Mouse (Mus musculus): Measurements from ENCODE around the gene Rbm6. TPM values are rescaled to one million over a fixed set of nuclear protein-coding genes. Genes with fewer than 3 reads are reported as not detected.
A peak's percentile ranks its signal among the peaks of the same experiment; 100 is the strongest.

The Rbm6 gene
- polyA plus RNA-seq, 1 experiment from 2014 or later: 35.6 TPM

- H3K4me2 ChIP-seq (replicated peaks; ENCODE audit: low read depth, low read length): no peak overlapping the region
- H3K9ac ChIP-seq (replicated peaks; ENCODE audit: low read depth): no peak overlapping the region
- ATAC-seq (no peak), DNase-seq (ENCODE audit: low spot score) (no peak)
- H3K27me3 ChIP-seq (replicated peaks; ENCODE audit: insufficient read depth, low read length): 0 out of 2 replicates have a peak, but pooled peaks cover 7% of the 10 kb centered on the region
- H3K4me3 ChIP-seq (ENCODE audit: low read depth, low read length): no peak overlapping the region
- peaks cover 15% of the 10 kb centered on the region for H3K36me3 ChIP-seq (ENCODE audit: insufficient read depth, low read length)
- 3% methylated on average over 7 of the region's 7 CpGs for WGBS
- no peak for TF ChIP-seq EP300 (IDR thresholded peaks at IDR 0.05)
- no peak overlapping the region for H3K27ac ChIP-seq (ENCODE audit: low read length)
- no peaks in the 10 kb centered on the region for H3K9me3 ChIP-seq (ENCODE audit: low read length)
- H3K4me1 ChIP-seq (ENCODE audit: insufficient read depth, low read depth, low read length): peaks cover 14% of the 10 kb centered on the region
Measured at GRCm38 (mm10) chr9:107736185-107736485, 136.9 kb downstream of the Rbm6 start.

- Histone ChIP-seq H3K4me3 (ENCODE audit: low read depth, low read length) (no peak overlapping the region), H3K9me3 (ENCODE audit: low read length) (no peaks in the 10 kb centered on the region), H3K36me3 (ENCODE audit: insufficient read depth, low read length) (peaks cover 10% of the 10 kb centered on the region), H3K4me1 (ENCODE audit: insufficient read depth, low read depth, low read length) (peaks cover 14% of the 10 kb centered on the region), H3K27me3 (replicated peaks; ENCODE audit: insufficient read depth, low read length) (0 out of 2 replicates have a peak, but pooled peaks cover 7% of the 10 kb centered on the region), H3K27ac (ENCODE audit: low read length) (no peak overlapping the region), H3K4me2 (replicated peaks; ENCODE audit: low read depth, low read length) (no peak overlapping the region), H3K9ac (replicated peaks; ENCODE audit: low read depth) (no peak overlapping the region)
- DNase-seq (ENCODE audit: low spot score): no peak
- TF ChIP-seq EP300 (IDR thresholded peaks at IDR 0.05) (no peak), CTCF (IDR thresholded peaks at IDR 0.05) (no peak)
- WGBS: 20% methylated on average over 17 of the region's 17 CpGs
- no peak for ATAC-seq
Measured at GRCm38 (mm10) chr9:107735356-107736184, 137.5 kb downstream of the Rbm6 start.

GRCm38 (mm10) chr9:107734567-107734971 lies 138.5 kb downstream of the Rbm6 start:
- peaks cover 5% of the 10 kb centered on the region; the same call in 1 of the 2 replicates for H3K36me3 ChIP-seq (ENCODE audit: insufficient read depth, low read length)
- no peak overlapping the region for H3K27ac ChIP-seq (ENCODE audit: low read length)
- H3K9me3 ChIP-seq (ENCODE audit: low read length): no peaks in the 10 kb centered on the region
- no peak for TF ChIP-seq EP300 (IDR thresholded peaks at IDR 0.05)
- TF ChIP-seq CTCF (IDR thresholded peaks at IDR 0.05): no peak
- DNase-seq (ENCODE audit: low spot score) (no peak), ATAC-seq (no peak)
- H3K4me2 ChIP-seq (replicated peaks; ENCODE audit: low read depth, low read length): no peak overlapping the region
- peaks cover 14% of the 10 kb centered on the region for H3K4me1 ChIP-seq (ENCODE audit: insufficient read depth, low read depth, low read length)
- H3K4me3 ChIP-seq (ENCODE audit: low read depth, low read length): no peak overlapping the region
- WGBS: 29% methylated on average over 7 of the region's 7 CpGs
- 0 out of 2 replicates have a peak, but pooled peaks cover 7% of the 10 kb centered on the region for H3K27me3 ChIP-seq (replicated peaks; ENCODE audit: insufficient read depth, low read length)
- H3K9ac ChIP-seq (replicated peaks; ENCODE audit: low read depth): no peak overlapping the region

- H3K27me3 ChIP-seq (replicated peaks; ENCODE audit: insufficient read depth, low read length): no peaks in the 10 kb centered on the region
- no peak for ATAC-seq
- no peak for DNase-seq (ENCODE audit: low spot score)
- H3K27ac ChIP-seq (ENCODE audit: low read length): no peak overlapping the region
- H3K4me2 ChIP-seq (replicated peaks; ENCODE audit: low read depth, low read length): no peak overlapping the region
- H3K4me3 ChIP-seq (ENCODE audit: low read depth, low read length): no peak overlapping the region
- WGBS: 57% methylated on average over 3 of the region's 3 CpGs
- H3K9ac ChIP-seq (replicated peaks; ENCODE audit: low read depth): no peak overlapping the region
- H3K4me1 ChIP-seq (ENCODE audit: insufficient read depth, low read depth, low read length): peaks cover 4% of the 10 kb centered on the region; the same call in 1 of the 2 replicates
- no peaks in the 10 kb centered on the region for H3K36me3 ChIP-seq (ENCODE audit: insufficient read depth, low read length)
- H3K9me3 ChIP-seq (ENCODE audit: low read length): no peaks in the 10 kb centered on the region
- no peak for TF ChIP-seq CTCF (IDR thresholded peaks at IDR 0.05)
- no peak for TF ChIP-seq EP300 (IDR thresholded peaks at IDR 0.05)
Measured at GRCm38 (mm10) chr9:107729709-107730108, 143.3 kb downstream of the Rbm6 start.

GRCm38 (mm10) chr9:107728919-107729670 lies 143.9 kb downstream of the Rbm6 start:
- no peak for TF ChIP-seq CTCF (IDR thresholded peaks at IDR 0.05)
- TF ChIP-seq EP300 (IDR thresholded peaks at IDR 0.05): no peak
- WGBS: 57% methylated on average over 6 of the region's 6 CpGs
- no peak overlapping the region for H3K27ac ChIP-seq (ENCODE audit: low read length)

GRCm38 (mm10) chr9:107727041-107727440 lies 146.0 kb downstream of the Rbm6 start:
- ATAC-seq: peak; percentile 27; the same call in 1 of the 2 replicates
- peaks cover 12% of the 10 kb centered on the region; the same call in 1 of the 2 replicates for H3K4me1 ChIP-seq (ENCODE audit: insufficient read depth, low read depth, low read length)
- H3K9me3 ChIP-seq (ENCODE audit: low read length): no peaks in the 10 kb centered on the region
- no peaks in the 10 kb centered on the region for H3K27me3 ChIP-seq (replicated peaks; ENCODE audit: insufficient read depth, low read length)
- DNase-seq (ENCODE audit: low spot score): peak; percentile 64
- no peak overlapping the region for H3K9ac ChIP-seq (replicated peaks; ENCODE audit: low read depth)
- H3K27ac ChIP-seq (ENCODE audit: low read length): no peak overlapping the region
- no peak overlapping the region for H3K4me2 ChIP-seq (replicated peaks; ENCODE audit: low read depth, low read length)
- TF ChIP-seq CTCF (IDR thresholded peaks at IDR 0.05) (no peak), EP300 (IDR thresholded peaks at IDR 0.05) (no peak)
- WGBS: 53% methylated on average over 3 of the region's 3 CpGs
- H3K36me3 ChIP-seq (ENCODE audit: insufficient read depth, low read length): no peaks in the 10 kb centered on the region
- no peak overlapping the region for H3K4me3 ChIP-seq (ENCODE audit: low read depth, low read length)

More at GRCm38 (mm10) chr9:107728919-107729670, 143.9 kb downstream of the Rbm6 start:
- H3K36me3 ChIP-seq (ENCODE audit: insufficient read depth, low read length): no peaks in the 10 kb centered on the region
- no peaks in the 10 kb centered on the region for H3K9me3 ChIP-seq (ENCODE audit: low read length)
- no peak overlapping the region for H3K9ac ChIP-seq (replicated peaks; ENCODE audit: low read depth)
- H3K4me1 ChIP-seq (ENCODE audit: insufficient read depth, low read depth, low read length): no peaks in the 10 kb centered on the region; the same call in 1 of the 2 replicates
- no peak overlapping the region for H3K4me2 ChIP-seq (replicated peaks; ENCODE audit: low read depth, low read length)
- no peaks in the 10 kb centered on the region for H3K27me3 ChIP-seq (replicated peaks; ENCODE audit: insufficient read depth, low read length)
- DNase-seq (ENCODE audit: low spot score) (no peak), ATAC-seq (no peak)
- H3K4me3 ChIP-seq (ENCODE audit: low read depth, low read length): no peak overlapping the region
